Mouse (Mus musculus): ENCODE data around the gene Sgca. TPM values are rescaled to one million over a fixed set of nuclear protein-coding genes. Genes with fewer than 3 reads are reported as not detected.

The Sgca gene
- polyA plus RNA-seq, 1 experiment from 2014 or later, result not detected

- 73% methylated on average over 6 of the region's 6 CpGs for WGBS
- Histone ChIP-seq H3K4me2 (replicated peaks) (no peak overlapping the region), H3K4me1 (replicated peaks) (peaks cover 16% of the 10 kb centered on the region), H3K4me3 (replicated peaks) (no peak overlapping the region), H3K36me3 (no peaks in the 10 kb centered on the region), H3K27me3 (replicated peaks) (no peaks in the 10 kb centered on the region), H3K9me3 (no peaks in the 10 kb centered on the region), H3K27ac (no peak overlapping the region), H3K9ac (no peak overlapping the region)
- no peak for ATAC-seq
Measured at GRCm38 (mm10) chr11:94917717-94918116, 58.4 kb downstream of the Sgca start.

- Histone ChIP-seq H3K27me3 (replicated peaks) (no peaks in the 10 kb centered on the region), H3K27ac (peak overlapping the region; percentile 40; the same call in 1 of the 2 replicates), H3K36me3 (no peaks in the 10 kb centered on the region), H3K9ac (no peak overlapping the region), H3K9me3 (no peaks in the 10 kb centered on the region), H3K4me1 (replicated peaks) (peaks cover 16% of the 10 kb centered on the region), H3K4me3 (replicated peaks) (no peak overlapping the region), H3K4me2 (replicated peaks) (no peak overlapping the region)
- 26% methylated on average over 4 of the region's 4 CpGs for WGBS
- peak; percentile 73 for ATAC-seq
Measured at GRCm38 (mm10) chr11:94916477-94916876, 59.6 kb downstream of the Sgca start.

GRCm38 (mm10) chr11:94915675-94916403 is 60.3 kb downstream of the Sgca start:
- no peak overlapping the region for H3K4me2 ChIP-seq (replicated peaks)
- no peaks in the 10 kb centered on the region for H3K36me3 ChIP-seq
- H3K27ac ChIP-seq, result no peak overlapping the region; the same call in 1 of the 2 replicates
- H3K9ac ChIP-seq, result no peak overlapping the region
- 34% methylated on average over 12 of the region's 16 CpGs for WGBS
- H3K4me3 ChIP-seq (replicated peaks), result no peak overlapping the region
- ATAC-seq, result peak; percentile 37; the same call in 1 of the 2 replicates
- H3K9me3 ChIP-seq, result no peaks in the 10 kb centered on the region
- no peaks in the 10 kb centered on the region for H3K27me3 ChIP-seq (replicated peaks)
- peaks cover 14% of the 10 kb centered on the region for H3K4me1 ChIP-seq (replicated peaks)

GRCm38 (mm10) chr11:94913302-94914090 is 62.6 kb downstream of the Sgca start:
- H3K9ac ChIP-seq, result no peak overlapping the region
- no peak overlapping the region for H3K27ac ChIP-seq
- no peaks in the 10 kb centered on the region for H3K36me3 ChIP-seq
- H3K9me3 ChIP-seq, result no peaks in the 10 kb centered on the region
- 72% methylated on average over 6 of the region's 6 CpGs for WGBS
- H3K4me2 ChIP-seq (replicated peaks), result no peak overlapping the region
- H3K4me1 ChIP-seq (replicated peaks), result peaks cover 14% of the 10 kb centered on the region
- ATAC-seq, result no peak
- no peak overlapping the region for H3K4me3 ChIP-seq (replicated peaks)
- no peaks in the 10 kb centered on the region for H3K27me3 ChIP-seq (replicated peaks)

Other genes starting within 250 kb of the Sgca start
- gene Cdc34b, start 234.5 kb downstream of the Sgca start, polyA plus RNA-seq (2015; fragmentation: Nextera tagmentation; extraction: Ambion mirVana), result 0.14 TPM in 1 of 2 replicates, not detected in the other
- 0.06 TPM in 1 of 2 replicates, not detected in the other for gene Tmem92, start 193.6 kb downstream of the Sgca start, polyA plus RNA-seq (2015; fragmentation: Nextera tagmentation; extraction: Ambion mirVana)
- 984 and 1,087 TPM in 2 replicates for gene Col1a1, start 40.1 kb downstream of the Sgca start, polyA plus RNA-seq (2015; fragmentation: Nextera tagmentation; extraction: Ambion mirVana)
- not detected in 2 replicates for gene Hils1, start 8.7 kb downstream of the Sgca start, polyA plus RNA-seq (2015; fragmentation: Nextera tagmentation; extraction: Ambion mirVana)
- 6.8 and 8.1 TPM in 2 replicates for gene Ppp1r9b, start 14.7 kb upstream of the Sgca start, polyA plus RNA-seq (2015; fragmentation: Nextera tagmentation; extraction: Ambion mirVana)
- gene Samd14, start 33.6 kb upstream of the Sgca start, polyA plus RNA-seq (2015; fragmentation: Nextera tagmentation; extraction: Ambion mirVana), result 15.0 and 15.3 TPM in 2 replicates
- 30.8 and 31.2 TPM in 2 replicates for gene Pdk2, start 65.0 kb upstream of the Sgca start, polyA plus RNA-seq (2015; fragmentation: Nextera tagmentation; extraction: Ambion mirVana)
- 32.8 and 35.6 TPM in 2 replicates for gene Itga3, start 100.5 kb upstream of the Sgca start, polyA plus RNA-seq (2015; fragmentation: Nextera tagmentation; extraction: Ambion mirVana)
- gene Dlx3, start 143.8 kb upstream of the Sgca start, polyA plus RNA-seq (2015; fragmentation: Nextera tagmentation; extraction: Ambion mirVana), result 0.60 and 0.88 TPM in 2 replicates
- gene Dlx4, start 169.9 kb upstream of the Sgca start, polyA plus RNA-seq (2015; fragmentation: Nextera tagmentation; extraction: Ambion mirVana), result 0.10 and 0.16 TPM in 2 replicates

Measured in intestine, embryonic 15.5 days (tissue).